Mouse (Mus musculus) embryonic facial prominence, embryonic 12.5 days (tissue): ENCODE measurements around the gene Dlgap1. TPM values are rescaled to one million over a fixed set of nuclear protein-coding genes. Genes with fewer than 3 reads are reported as not detected.

ENCODE experiments used
- ATAC-seq: fragments of 200-750 bp; cut with Nextera tagmentation; 2 replicates; pipeline ENCODE4 v1.8.0; 2017; ENCODE audit not compliant: insufficient number of reproducible peaks, insufficient read depth, low FRiP score, low TSS enrichment
- H3K27ac ChIP-seq: fragments of 300-500 bp; sonication (generic); 2 replicates; pipeline ENCODE4 v1.5.1; 2016; ENCODE audit warnings: mild to moderate bottlenecking
- H3K27me3 ChIP-seq: fragments of 300-500 bp; sonication (generic); 2 replicates; pipeline ENCODE4 v1.6.1; 2016; ENCODE audit warnings: mild to moderate bottlenecking, moderate library complexity
- H3K36me3 ChIP-seq: fragments of 300-500 bp; sonication (generic); 2 replicates; pipeline ENCODE4 v1.6.1; 2016; ENCODE audit warnings: mild to moderate bottlenecking
- H3K4me1 ChIP-seq: fragments of 300-500 bp; sonication (generic); 2 replicates; pipeline ENCODE4 v1.6.1; 2016
- H3K4me2 ChIP-seq: fragments of 300-500 bp; sonication (generic); replicated peaks from 2 replicates; pipeline ENCODE4 v1.6.1; 2016; ENCODE audit warnings: mild to moderate bottlenecking, moderate library complexity
- H3K4me3 ChIP-seq: fragments of 300-500 bp; sonication (generic); 2 replicates; pipeline ENCODE4 v1.5.1; 2016; ENCODE audit warnings: mild to moderate bottlenecking
- H3K9ac ChIP-seq: fragments of 300-500 bp; sonication (generic); 2 replicates; pipeline ENCODE4 v1.6.1; 2016; ENCODE audit warnings: mild to moderate bottlenecking, moderate library complexity
- H3K9me3 ChIP-seq: fragments of 300-500 bp; sonication (generic); 2 replicates; pipeline ENCODE4 v1.6.1; 2016; ENCODE audit warnings: mild to moderate bottlenecking, moderate library complexity
- WGBS: fragments of 180-500 bp; shearing (Covaris S2); methylation state at CpG from one replicate; pipeline ENCODE4 v1.1.7; 2016; 5-methylcytosine and 5-hydroxymethylcytosine counted together
- polyA plus RNA-seq: library from polyadenylated mRNA; unstranded; fragments of >200 nt; fragmentation: Nextera tagmentation; extraction: Ambion mirVana; gene quantifications from 2 replicates; pipeline ENCODE4 v1.2.1, GENCODE M21; 2016

Dlgap1 gene
- polyA plus RNA-seq, 1 experiment from 2014 or later: 6.0 TPM

- no peak for ATAC-seq
- 80% methylated on average over 11 of the region's 11 CpGs for WGBS
- Histone ChIP-seq H3K9me3 (no peaks in the 10 kb centered on the region), H3K27ac (no peak overlapping the region), H3K4me2 (no peak overlapping the region), H3K4me3 (no peak overlapping the region), H3K36me3 (no peaks in the 10 kb centered on the region), H3K27me3 (no peaks in the 10 kb centered on the region), H3K4me1 (no peaks in the 10 kb centered on the region), H3K9ac (no peak overlapping the region)
These were observed 338.7 kb downstream of the Dlgap1 start for GRCm38 (mm10) chr17:70307418-70308176.

- H3K27ac ChIP-seq: no peak overlapping the region
- no peaks in the 10 kb centered on the region for H3K9me3 ChIP-seq
These were observed 339.7 kb downstream of the Dlgap1 start for GRCm38 (mm10) chr17:70308364-70309231.

GRCm38 (mm10) chr17:70316327-70316726 is 347.5 kb downstream of the Dlgap1 start:
- no peak overlapping the region for H3K4me2 ChIP-seq
- H3K4me3 ChIP-seq: no peak overlapping the region
- ATAC-seq: no peak
- no peak overlapping the region for H3K27ac ChIP-seq
- H3K9me3 ChIP-seq: no peaks in the 10 kb centered on the region
- no peak overlapping the region for H3K9ac ChIP-seq
- 77% methylated on average over 5 of the region's 5 CpGs for WGBS
- no peaks in the 10 kb centered on the region for H3K27me3 ChIP-seq
- H3K36me3 ChIP-seq: no peaks in the 10 kb centered on the region
- no peaks in the 10 kb centered on the region for H3K4me1 ChIP-seq

More at GRCm38 (mm10) chr17:70308364-70309231, 339.7 kb downstream of the Dlgap1 start:
- Histone ChIP-seq H3K4me2 (no peak overlapping the region), H3K27me3 (no peaks in the 10 kb centered on the region), H3K4me3 (no peak overlapping the region), H3K36me3 (no peaks in the 10 kb centered on the region), H3K9ac (no peak overlapping the region), H3K4me1 (no peaks in the 10 kb centered on the region)
- ATAC-seq: peak; percentile 47; the same call in 1 of the 2 replicates
- WGBS: 62% methylated on average over 22 of the region's 22 CpGs

GRCm38 (mm10) chr17:70317779-70318178 is 348.9 kb downstream of the Dlgap1 start:
- Histone ChIP-seq H3K27me3 (no peaks in the 10 kb centered on the region), H3K4me2 (no peak overlapping the region), H3K4me3 (no peak overlapping the region), H3K27ac (no peak overlapping the region), H3K4me1 (no peaks in the 10 kb centered on the region), H3K36me3 (no peaks in the 10 kb centered on the region), H3K9me3 (no peaks in the 10 kb centered on the region), H3K9ac (no peak overlapping the region)
- no peak for ATAC-seq
- WGBS: 86% methylated on average over 7 of the region's 7 CpGs

GRCm38 (mm10) chr17:70321976-70322375 is 353.1 kb downstream of the Dlgap1 start:
- no peaks in the 10 kb centered on the region for H3K36me3 ChIP-seq
- ATAC-seq: no peak
- WGBS: 88% methylated on average over 6 of the region's 6 CpGs
- H3K9me3 ChIP-seq: no peaks in the 10 kb centered on the region
- no peak overlapping the region for H3K9ac ChIP-seq
- H3K4me3 ChIP-seq: no peak overlapping the region
- no peaks in the 10 kb centered on the region for H3K4me1 ChIP-seq
- H3K4me2 ChIP-seq: no peak overlapping the region
- H3K27me3 ChIP-seq: no peaks in the 10 kb centered on the region
- no peak overlapping the region for H3K27ac ChIP-seq

GRCm38 (mm10) chr17:70333440-70333839 is 364.6 kb downstream of the Dlgap1 start:
- Histone ChIP-seq H3K9ac (no peak overlapping the region), H3K27ac (no peak overlapping the region), H3K27me3 (no peaks in the 10 kb centered on the region), H3K9me3 (no peaks in the 10 kb centered on the region), H3K4me2 (no peak overlapping the region), H3K4me3 (no peak overlapping the region), H3K4me1 (peaks cover 5% of the 10 kb centered on the region; the same call in 1 of the 2 replicates), H3K36me3 (no peaks in the 10 kb centered on the region)
- no peak for ATAC-seq
- WGBS: 82% methylated on average over 6 of the region's 6 CpGs

- peaks cover 5% of the 10 kb centered on the region; the same call in 1 of the 2 replicates for H3K4me1 ChIP-seq
- H3K27me3 ChIP-seq: no peaks in the 10 kb centered on the region
- H3K27ac ChIP-seq: no peak overlapping the region
- no peaks in the 10 kb centered on the region for H3K9me3 ChIP-seq
- H3K4me3 ChIP-seq: no peak overlapping the region
- no peak overlapping the region for H3K4me2 ChIP-seq
- 18% methylated on average over 3 of the region's 3 CpGs for WGBS
- no peak overlapping the region for H3K9ac ChIP-seq
- H3K36me3 ChIP-seq: no peaks in the 10 kb centered on the region
- ATAC-seq: peak; percentile 47; the same call in 1 of the 2 replicates
These were observed 365.3 kb downstream of the Dlgap1 start for GRCm38 (mm10) chr17:70334171-70334570.

- peaks cover 10% of the 10 kb centered on the region; the same call in 1 of the 2 replicates for H3K4me1 ChIP-seq
- H3K9me3 ChIP-seq: no peaks in the 10 kb centered on the region
- H3K27ac ChIP-seq: no peak overlapping the region
- H3K27me3 ChIP-seq: no peaks in the 10 kb centered on the region
- ATAC-seq: no peak
- H3K4me2 ChIP-seq: no peak overlapping the region
- no peaks in the 10 kb centered on the region for H3K36me3 ChIP-seq
- no peak overlapping the region for H3K9ac ChIP-seq
- no peak overlapping the region for H3K4me3 ChIP-seq
- WGBS: 87% methylated on average over 7 of the region's 7 CpGs
These were observed 370.9 kb downstream of the Dlgap1 start for GRCm38 (mm10) chr17:70339821-70340220.

- WGBS: 24% methylated on average over 8 of the region's 8 CpGs
- no peak for ATAC-seq
- Histone ChIP-seq H3K27ac (peak overlapping the region; percentile 13; the same call in 1 of the 2 replicates), H3K36me3 (no peaks in the 10 kb centered on the region), H3K9ac (no peak overlapping the region), H3K4me2 (peak overlapping the region; percentile 22; the same call in 1 of the 2 replicates), H3K27me3 (no peaks in the 10 kb centered on the region), H3K9me3 (no peaks in the 10 kb centered on the region), H3K4me1 (peaks cover 10% of the 10 kb centered on the region; the same call in 1 of the 2 replicates), H3K4me3 (no peak overlapping the region)
These were observed 372.4 kb downstream of the Dlgap1 start for GRCm38 (mm10) chr17:70341230-70341629.

GRCm38 (mm10) chr17:70341920-70342319 is 373.0 kb downstream of the Dlgap1 start:
- WGBS: 61% methylated on average over 6 of the region's 6 CpGs
- no peak overlapping the region; the same call in 1 of the 2 replicates for H3K27ac ChIP-seq

GRCm38 (mm10) chr17:70347403-70347802 is 378.5 kb downstream of the Dlgap1 start:
- Histone ChIP-seq H3K4me2 (no peak overlapping the region), H3K9me3 (no peaks in the 10 kb centered on the region), H3K4me3 (no peak overlapping the region), H3K27me3 (no peaks in the 10 kb centered on the region), H3K27ac (no peak overlapping the region), H3K4me1 (no peaks in the 10 kb centered on the region), H3K36me3 (no peaks in the 10 kb centered on the region), H3K9ac (no peak overlapping the region)
- 85% methylated on average over 4 of the region's 4 CpGs for WGBS
- no peak for ATAC-seq

More at GRCm38 (mm10) chr17:70341920-70342319, 373.0 kb downstream of the Dlgap1 start:
- peak overlapping the region; percentile 22; the same call in 1 of the 2 replicates for H3K4me2 ChIP-seq
- no peaks in the 10 kb centered on the region for H3K27me3 ChIP-seq
- H3K36me3 ChIP-seq: no peaks in the 10 kb centered on the region
- H3K9me3 ChIP-seq: no peaks in the 10 kb centered on the region
- ATAC-seq: no peak
- H3K4me1 ChIP-seq: peaks cover 10% of the 10 kb centered on the region; the same call in 1 of the 2 replicates
- no peak overlapping the region for H3K9ac ChIP-seq
- H3K4me3 ChIP-seq: no peak overlapping the region
